Mouse (Mus musculus) lung, postnatal 0 days (tissue): ENCODE results near the gene BC067074. TPM values are rescaled to one million over a fixed set of nuclear protein-coding genes. Genes with fewer than 3 reads are reported as not detected.
A peak's percentile ranks its signal among the peaks of the same experiment; 100 is the strongest.

ENCODE experiments used
- ATAC-seq: fragments of 200-750 bp; cut with Nextera tagmentation; 2 replicates; pipeline ENCODE4 v1.8.0; 2017; ENCODE audit warnings: moderate library complexity
- DNase-seq: peaks from one replicate; pipeline ENCODE4 v3.0.0-alpha.2; 2016; ENCODE audit warnings: low spot score
- H3K27ac ChIP-seq: fragments of 300-500 bp; sonication (generic); 2 replicates; pipeline ENCODE4 v1.5.1; 2014; ENCODE audit warnings: antibody characterized with exemption, mild to moderate bottlenecking, low read length, mixed read lengths
- H3K27me3 ChIP-seq: fragments of 300-500 bp; sonication (generic); replicated peaks from 2 replicates; pipeline ENCODE4 v1.6.1; 2014; ENCODE audit warnings: low read length, mixed read lengths; ENCODE audit not compliant: insufficient read depth
- H3K36me3 ChIP-seq: fragments of 300-500 bp; sonication (generic); 2 replicates; pipeline ENCODE4 v1.6.1; 2014; ENCODE audit warnings: low read length, mixed read lengths; ENCODE audit not compliant: insufficient read depth
- H3K4me1 ChIP-seq: fragments of 300-500 bp; sonication (generic); 2 replicates; pipeline ENCODE4 v1.6.1; 2014; ENCODE audit warnings: antibody characterized with exemption, low read depth, low read length, mixed read lengths; ENCODE audit not compliant: insufficient read depth
- H3K4me2 ChIP-seq: fragments of 300-500 bp; sonication (generic); replicated peaks from 2 replicates; pipeline ENCODE4 v1.6.1; 2014; ENCODE audit warnings: low read depth, mild to moderate bottlenecking, low read length, moderate library complexity, mixed read lengths
- H3K4me3 ChIP-seq: fragments of 300-500 bp; sonication (generic); 2 replicates; pipeline ENCODE4 v1.5.1; 2014; ENCODE audit warnings: low read depth, low read length
- H3K9ac ChIP-seq: fragments of 300-500 bp; sonication (generic); replicated peaks from 2 replicates; pipeline ENCODE4 v1.6.1; 2014; ENCODE audit warnings: low read depth, mild to moderate bottlenecking
- H3K9me3 ChIP-seq: fragments of 300-500 bp; sonication (generic); 2 replicates; pipeline ENCODE4 v1.6.1; 2016; ENCODE audit warnings: low read length, mixed read lengths
- CTCF ChIP-seq: IDR thresholded peaks from 2 replicates; pipeline ENCODE4 v1.5.1; 2016; ENCODE audit warnings: antibody characterized with exemption, mild to moderate bottlenecking
- EP300 ChIP-seq: IDR thresholded peaks from 2 replicates; pipeline ENCODE4 v1.6.1; 2016; ENCODE audit warnings: antibody characterized with exemption, mild to moderate bottlenecking, control low read depth
- WGBS: fragments of 180-500 bp; shearing (Covaris S2); extraction: QIAGEN DNeasy Blood & Tissue Kit; methylation state at CpG from one replicate; pipeline ENCODE4 v1.1.7; 2014; 5-methylcytosine and 5-hydroxymethylcytosine counted together
- polyA plus RNA-seq: library from polyadenylated mRNA; unstranded; fragments of >200 nt; fragmentation: Nextera tagmentation; extraction: Ambion mirVana; gene quantifications from 2 replicates; pipeline ENCODE4 v1.2.1, GENCODE M21; 2015

BC067074 gene
- polyA plus RNA-seq, 1 experiment from 2014 or later = 3.3 TPM

DNA sequence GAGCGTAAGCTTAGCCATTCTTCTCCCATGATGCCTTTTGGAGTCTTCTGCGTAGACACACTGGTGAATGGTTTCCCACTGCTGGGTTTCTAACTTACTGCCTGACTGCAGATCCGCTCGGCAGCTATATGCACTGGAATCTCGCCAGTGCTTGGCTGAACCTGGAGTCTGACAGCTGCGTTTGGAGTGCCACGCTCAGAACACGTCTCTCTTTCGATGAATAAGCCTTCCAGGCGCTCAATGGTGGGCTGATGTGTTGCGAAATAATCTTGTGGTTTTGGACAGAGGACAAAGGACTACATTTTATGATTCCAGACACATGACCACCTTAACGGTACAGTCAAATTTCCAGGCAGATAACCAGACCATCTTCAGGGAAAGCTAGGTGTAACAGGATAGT is 30.1 kb upstream of the BC067074 start:
- Histone ChIP-seq H3K27me3 (no peaks in the 10 kb centered on the region), H3K36me3 (no peaks in the 10 kb centered on the region), H3K27ac (no peak overlapping the region), H3K4me3 (no peak overlapping the region), H3K4me1 (no peaks in the 10 kb centered on the region), H3K9me3 (no peaks in the 10 kb centered on the region), H3K9ac (no peak overlapping the region), H3K4me2 (0 out of 2 replicates have a peak overlapping the region, but pooled peaks have one; percentile 20)
- WGBS = 26% methylated on average over 12 of the region's 12 CpGs
- ATAC-seq (no peak), DNase-seq (peak; percentile 50)
- TF ChIP-seq CTCF (no peak), EP300 (no peak)

DNA sequence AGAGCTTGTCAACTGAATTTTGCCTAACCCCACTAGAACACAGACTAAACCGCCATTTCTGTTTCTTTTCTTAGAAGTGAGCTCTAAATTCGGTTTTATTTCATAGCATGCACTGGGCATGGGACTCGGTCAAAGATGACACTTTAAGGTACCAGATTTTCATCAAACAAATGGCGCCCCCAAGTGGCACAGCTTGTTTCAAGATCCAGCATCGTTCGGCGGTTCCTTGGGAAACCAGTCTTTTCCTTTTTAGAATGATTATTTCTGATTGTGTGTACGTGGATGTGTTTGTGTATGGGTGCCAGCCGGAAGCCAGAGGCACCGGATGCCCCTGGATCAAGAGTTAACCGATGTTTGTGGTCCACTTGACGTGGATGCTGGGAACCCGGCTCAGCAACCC is 27.7 kb upstream of the BC067074 start:
- no peaks in the 10 kb centered on the region for H3K36me3 ChIP-seq
- H3K9me3 ChIP-seq = no peaks in the 10 kb centered on the region
- peak; percentile 73 for DNase-seq
- TF ChIP-seq CTCF (peak; percentile 75), EP300 (no peak)
- no peak overlapping the region for H3K4me2 ChIP-seq
- 18% methylated on average over 13 of the region's 13 CpGs for WGBS
- no peak overlapping the region for H3K4me3 ChIP-seq
- no peaks in the 10 kb centered on the region for H3K4me1 ChIP-seq
- no peak overlapping the region for H3K9ac ChIP-seq
- H3K27me3 ChIP-seq = no peaks in the 10 kb centered on the region
- no peak for ATAC-seq
- no peak overlapping the region for H3K27ac ChIP-seq

DNA sequence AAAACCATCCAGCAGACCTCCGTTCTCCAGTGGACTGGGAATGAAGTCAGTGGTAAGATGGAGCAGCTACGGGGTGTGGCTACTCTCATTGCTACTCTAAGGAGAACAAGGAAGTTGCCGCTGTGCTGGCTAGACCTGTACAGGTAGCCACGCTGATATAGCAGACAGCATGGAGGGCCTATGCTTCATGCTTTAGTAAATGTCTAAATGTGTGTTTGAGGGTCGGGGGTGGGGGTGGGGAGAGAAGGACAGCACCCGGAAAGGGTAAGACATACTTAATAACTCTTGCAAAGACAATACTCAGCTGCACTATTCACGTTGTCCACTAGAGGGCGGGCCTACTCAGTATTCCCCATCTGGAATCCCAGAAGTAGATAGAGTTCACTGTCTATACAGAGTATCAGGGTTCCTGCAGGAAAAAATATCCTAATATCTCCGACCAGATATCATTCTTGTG is 26.4 kb upstream of the BC067074 start:
- no peak overlapping the region for H3K27ac ChIP-seq
- 24% methylated on average over 9 of the region's 9 CpGs for whole genome bisulfite sequencing
- ATAC-seq (peak; percentile 38), DNase-seq (peak; percentile 74)
- no peaks in the 10 kb centered on the region for H3K4me1 ChIP-seq
- H3K4me2 ChIP-seq = peak overlapping the region; percentile 28
- H3K36me3 ChIP-seq = no peaks in the 10 kb centered on the region
- H3K9ac ChIP-seq = no peak overlapping the region
- no peaks in the 10 kb centered on the region for H3K9me3 ChIP-seq
- H3K27me3 ChIP-seq = no peaks in the 10 kb centered on the region
- TF ChIP-seq CTCF (peak; percentile 88), EP300 (0 out of 2 replicates have a peak, but pooled peaks have one; percentile 17)
- H3K4me3 ChIP-seq = no peak overlapping the region

DNA sequence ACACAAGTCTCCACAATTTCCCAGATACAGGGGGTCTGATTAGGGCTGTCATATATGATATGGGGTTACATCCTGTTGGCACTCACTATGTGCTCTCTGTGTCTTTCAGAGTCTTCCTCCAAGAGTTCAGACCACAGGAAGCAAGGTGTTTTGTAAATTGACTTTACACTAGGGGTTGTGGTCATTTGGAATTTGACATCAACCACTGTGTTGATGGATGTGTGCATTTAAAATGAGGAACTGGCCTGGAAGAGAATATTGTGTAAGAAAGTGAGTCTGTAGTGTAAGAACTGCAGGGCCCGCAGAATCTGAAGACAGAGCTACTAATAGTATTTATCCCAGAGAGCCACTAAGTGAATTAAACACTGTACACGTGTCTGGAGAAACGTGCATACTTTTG is 25.8 kb upstream of the BC067074 start:
- no peaks in the 10 kb centered on the region for H3K36me3 ChIP-seq
- no peak overlapping the region for H3K4me3 ChIP-seq
- no peak overlapping the region for H3K4me2 ChIP-seq
- no peaks in the 10 kb centered on the region for H3K27me3 ChIP-seq
- DNase-seq = peak; percentile 24
- H3K9ac ChIP-seq = no peak overlapping the region
- H3K9me3 ChIP-seq = no peaks in the 10 kb centered on the region
- no peak for TF ChIP-seq EP300
- no peak for TF ChIP-seq CTCF
- WGBS = 79% methylated on average over 3 of the region's 3 CpGs
- no peaks in the 10 kb centered on the region for H3K4me1 ChIP-seq
- no peak for ATAC-seq
- no peak overlapping the region for H3K27ac ChIP-seq

DNA sequence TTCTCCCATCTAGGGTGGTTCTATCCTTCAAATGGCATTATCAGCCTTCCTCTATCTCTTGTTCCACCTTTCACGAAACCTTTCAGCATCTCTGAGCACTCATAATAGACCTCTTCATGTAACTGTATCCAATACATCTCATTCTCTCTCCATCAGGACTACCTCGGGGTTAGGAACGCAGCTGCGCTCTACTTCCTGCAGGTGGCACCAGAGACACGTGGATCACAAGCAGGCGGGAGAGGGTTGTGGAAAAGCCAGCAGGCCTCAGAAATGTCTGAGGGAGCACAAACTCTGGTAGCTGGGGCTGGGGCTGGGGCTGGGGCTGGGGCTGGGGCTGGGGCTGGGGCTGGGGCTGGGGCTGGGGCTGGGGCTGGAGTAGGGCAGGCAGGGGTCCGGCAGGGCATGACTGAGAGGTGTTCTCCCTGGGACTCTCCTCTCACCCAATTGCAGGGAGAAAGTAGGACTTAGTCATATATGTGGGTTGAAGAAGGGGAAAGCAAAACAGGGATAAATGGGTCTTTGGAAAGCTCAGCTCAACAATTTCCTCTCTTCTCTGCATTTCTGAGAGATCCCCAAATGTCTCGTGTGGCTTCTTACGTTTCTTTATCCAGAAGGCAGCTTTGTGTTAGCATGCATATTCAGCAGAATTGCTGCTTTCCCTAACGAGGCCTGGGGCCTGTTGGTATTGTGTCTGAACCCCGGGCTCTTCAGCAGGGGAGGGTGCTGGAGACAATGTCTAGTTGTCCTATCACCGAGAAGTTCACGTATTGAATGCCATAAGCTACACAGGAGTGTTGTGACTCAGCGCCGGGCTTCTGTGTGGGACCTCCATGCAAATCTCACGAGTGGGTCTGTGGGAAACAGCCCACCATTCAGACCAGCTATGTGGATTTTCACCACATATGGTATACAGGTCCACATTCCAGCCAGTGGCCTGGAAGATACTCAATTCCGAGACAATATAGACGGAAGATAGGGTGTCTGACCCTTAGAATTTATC is 22.9 kb upstream of the BC067074 start:
- Histone ChIP-seq H3K4me3 (no peak overlapping the region), H3K9me3 (no peaks in the 10 kb centered on the region), H3K36me3 (no peaks in the 10 kb centered on the region), H3K4me2 (no peak overlapping the region), H3K27ac (no peak overlapping the region), H3K27me3 (no peaks in the 10 kb centered on the region), H3K4me1 (no peaks in the 10 kb centered on the region), H3K9ac (no peak overlapping the region)
- WGBS = 58% methylated on average over 18 of the region's 18 CpGs
- peak; percentile 96 for TF ChIP-seq CTCF
- no peak for TF ChIP-seq EP300
- ATAC-seq (peak; percentile 68), DNase-seq (peak; percentile 91)

DNA sequence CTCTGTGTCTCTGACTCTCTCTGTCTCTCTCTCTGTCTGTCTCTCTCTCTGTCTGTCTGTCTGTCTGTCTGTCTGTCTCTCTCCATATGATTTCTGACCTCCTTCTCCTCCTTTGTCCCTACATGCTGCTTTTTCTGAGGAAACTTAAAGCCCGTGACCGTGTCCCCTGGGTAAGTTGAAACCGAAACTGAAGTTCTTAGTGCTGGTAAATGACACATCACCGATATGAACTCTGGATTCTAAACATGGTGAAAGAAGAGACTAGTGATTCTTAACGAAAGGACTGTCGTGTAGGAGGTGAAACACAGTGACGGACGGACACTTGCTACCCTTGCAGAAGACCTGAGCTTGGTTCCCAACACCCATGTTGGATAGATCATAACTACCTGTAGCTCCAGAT is 21.8 kb upstream of the BC067074 start:
- ATAC-seq = no peak
- H3K27ac ChIP-seq = no peak overlapping the region
- WGBS = 89% methylated on average over 8 of the region's 8 CpGs
- H3K4me2 ChIP-seq = no peak overlapping the region
- no peaks in the 10 kb centered on the region for H3K36me3 ChIP-seq
- TF ChIP-seq CTCF = no peak
- no peak for TF ChIP-seq EP300
- no peaks in the 10 kb centered on the region for H3K27me3 ChIP-seq
- H3K4me3 ChIP-seq = no peak overlapping the region
- H3K4me1 ChIP-seq = no peaks in the 10 kb centered on the region
- H3K9ac ChIP-seq = no peak overlapping the region
- DNase-seq = no peak
- H3K9me3 ChIP-seq = no peaks in the 10 kb centered on the region
